Mouse (Mus musculus) retina, embryonic 14.5 days (tissue): ENCODE measurements around the gene Nrp2.

Source experiments
- DNase-seq: peaks from one replicate; pipeline ENCODE4 v3.0.0-alpha.2; 2015; ENCODE audit warnings: low spot score

Nrp2 gene

DNA sequence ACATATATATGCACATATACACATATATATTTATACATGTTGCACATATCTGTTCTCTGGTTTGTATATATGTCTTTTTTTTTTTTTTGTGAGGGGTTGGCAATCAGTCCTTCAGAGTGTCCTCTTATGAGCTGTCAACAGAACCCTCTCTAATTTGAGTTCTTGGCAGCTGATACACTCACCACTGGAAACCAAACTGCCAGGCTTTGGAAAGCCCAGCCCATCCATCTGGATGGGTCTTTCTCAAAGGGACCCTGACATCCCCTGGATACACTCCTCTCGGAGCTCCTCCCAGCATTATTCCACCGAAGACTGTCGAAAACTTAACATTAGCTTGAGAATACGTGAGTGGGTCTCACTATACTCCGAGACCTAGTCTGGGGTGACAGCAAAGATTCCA lies 157.2 kb downstream of the Nrp2 start:
- DNase-seq, result no peak

DNA sequence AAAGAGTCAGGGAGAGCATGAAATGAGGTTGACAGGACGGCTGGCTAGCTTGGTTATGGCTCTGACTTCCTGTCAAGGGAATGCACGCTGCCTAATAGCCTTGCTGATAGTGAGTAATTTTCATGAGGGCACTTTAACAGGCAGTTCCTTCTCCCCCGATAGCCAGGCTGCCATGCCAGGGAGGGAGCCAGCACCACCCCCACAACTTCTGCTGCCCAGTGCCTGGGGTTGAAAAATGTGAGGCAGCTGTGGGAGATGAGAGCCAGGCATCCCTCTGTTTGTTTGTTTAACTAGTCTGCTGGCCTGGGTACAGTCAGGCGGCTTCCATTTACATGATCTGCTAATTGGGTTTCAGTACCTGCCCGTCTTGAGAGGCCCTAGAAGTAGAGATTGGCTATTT lies 157.7 kb downstream of the Nrp2 start:
- no peak for DNase-seq
